Mouse (Mus musculus) kidney, embryonic 14.5 days (tissue): ENCODE measurements around the gene Kalrn. TPM values are rescaled to one million over a fixed set of nuclear protein-coding genes. Genes with fewer than 3 reads are reported as not detected.

ENCODE experiments used
- ATAC-seq: fragments of 200-750 bp; cut with Nextera tagmentation; 2 replicates; pipeline ENCODE4 v1.8.0; 2017; ENCODE audit warnings: moderate number of reproducible peaks, mild to moderate bottlenecking, moderate TSS enrichment, moderate library complexity; ENCODE audit not compliant: low FRiP score, low TSS enrichment
- H3K27ac ChIP-seq: fragments of 300-500 bp; sonication (generic); 2 replicates; pipeline ENCODE4 v1.5.1; 2014; ENCODE audit warnings: low read depth, mild to moderate bottlenecking, low read length, moderate library complexity, mixed read lengths
- H3K27me3 ChIP-seq: fragments of 300-500 bp; sonication (generic); 2 replicates; pipeline ENCODE4 v1.6.1; 2014; ENCODE audit warnings: mild to moderate bottlenecking, low read length; ENCODE audit not compliant: control insufficient read depth, insufficient read depth
- H3K36me3 ChIP-seq: fragments of 300-500 bp; sonication (generic); 2 replicates; pipeline ENCODE4 v1.6.1; 2014; ENCODE audit warnings: low read length, mixed read lengths; ENCODE audit not compliant: control insufficient read depth, insufficient read depth
- H3K4me1 ChIP-seq: fragments of 300-500 bp; sonication (generic); 2 replicates; pipeline ENCODE4 v1.6.1; 2014; ENCODE audit warnings: low read length, mixed read lengths; ENCODE audit not compliant: control insufficient read depth, insufficient read depth
- H3K4me2 ChIP-seq: fragments of 300-500 bp; sonication (generic); replicated peaks from 2 replicates; pipeline ENCODE4 v1.6.1; 2014; ENCODE audit warnings: low read depth, mild to moderate bottlenecking, low read length
- H3K4me3 ChIP-seq: fragments of 300-500 bp; sonication (generic); 2 replicates; pipeline ENCODE4 v1.5.1; 2014; ENCODE audit warnings: mild to moderate bottlenecking, low read length
- H3K9ac ChIP-seq: fragments of 300-500 bp; sonication (generic); 2 replicates; pipeline ENCODE4 v1.6.1; 2014; ENCODE audit warnings: low read depth, mild to moderate bottlenecking, low read length, moderate library complexity
- H3K9me3 ChIP-seq: fragments of 300-500 bp; sonication (generic); 2 replicates; pipeline ENCODE4 v1.6.1; 2016; ENCODE audit warnings: low read length; ENCODE audit not compliant: control insufficient read depth
- WGBS: fragments of 180-500 bp; shearing (Covaris S2); extraction: QIAGEN DNeasy Blood & Tissue Kit; methylation state at CpG from one replicate; pipeline ENCODE4 v1.1.7; 2014; 5-methylcytosine and 5-hydroxymethylcytosine counted together
- polyA plus RNA-seq: library from polyadenylated mRNA; unstranded; fragments of >200 nt; fragmentation: Nextera tagmentation; extraction: Ambion mirVana; gene quantifications from 2 replicates; pipeline ENCODE4 v1.2.1, GENCODE M21; 2014

Gene Kalrn
- polyA plus RNA-seq, 1 experiment from 2014 or later = 16.0 TPM

DNA sequence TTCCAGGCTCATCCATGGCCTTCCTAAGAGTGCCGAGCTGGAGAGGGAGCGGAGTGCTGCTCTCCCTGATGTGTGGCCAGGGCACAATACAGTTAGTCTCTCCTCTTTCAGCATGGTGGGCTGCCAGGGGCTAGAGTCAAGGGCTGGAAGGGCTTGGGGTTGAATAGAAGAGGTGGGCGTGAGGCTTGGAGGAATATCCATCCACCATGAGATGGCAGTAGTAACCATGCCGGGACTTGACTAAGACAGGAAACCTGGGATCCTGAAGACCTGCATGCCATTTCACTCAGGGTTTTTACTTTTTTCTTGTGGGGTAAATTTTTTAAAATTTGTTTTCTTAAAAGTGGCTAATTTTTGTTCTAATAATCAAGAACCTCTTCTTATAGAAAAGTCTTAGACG, 365.4 kb downstream of the Kalrn start:
- WGBS = 83% methylated on average over 5 of the region's 5 CpGs
- no peak overlapping the region for H3K27ac ChIP-seq
- no peak overlapping the region for H3K9ac ChIP-seq
- H3K27me3 ChIP-seq = no peaks in the 10 kb centered on the region
- no peak for ATAC-seq
- no peaks in the 10 kb centered on the region for H3K9me3 ChIP-seq
- H3K36me3 ChIP-seq = peaks cover 20% of the 10 kb centered on the region; the same call in 1 of the 2 replicates
- H3K4me2 ChIP-seq = no peak overlapping the region
- H3K4me3 ChIP-seq = no peak overlapping the region
- H3K4me1 ChIP-seq = no peaks in the 10 kb centered on the region

DNA sequence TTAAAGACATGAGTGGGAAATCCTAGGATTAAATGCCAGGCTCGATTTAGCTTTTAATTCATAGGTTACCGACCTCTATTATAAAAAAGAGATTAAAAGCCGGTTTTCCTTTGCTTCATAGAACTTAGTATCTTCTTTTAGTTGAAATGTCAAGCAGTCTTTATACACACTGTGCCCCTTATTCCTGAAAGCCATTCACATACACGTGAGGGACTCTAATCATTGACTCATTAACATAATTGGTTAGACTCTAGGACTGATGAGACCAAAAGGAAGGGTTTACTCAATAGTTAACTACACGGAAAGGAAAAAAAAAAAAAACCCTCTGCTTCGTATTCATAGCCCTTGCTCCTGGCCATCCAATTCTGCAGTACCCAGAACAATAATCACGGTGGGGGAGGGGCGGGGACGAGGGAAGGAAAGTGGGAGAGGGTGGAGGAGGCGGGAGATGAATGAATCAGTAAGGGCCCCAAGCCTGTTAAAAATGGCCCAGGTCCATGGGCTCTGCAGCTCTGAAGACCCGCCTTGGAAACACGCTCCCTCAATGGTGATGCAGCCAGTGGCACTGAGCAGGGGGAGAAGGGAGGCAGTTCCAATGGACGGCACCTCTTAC, 368.7 kb downstream of the Kalrn start:
- H3K4me1 ChIP-seq = no peaks in the 10 kb centered on the region
- ATAC-seq = no peak

DNA sequence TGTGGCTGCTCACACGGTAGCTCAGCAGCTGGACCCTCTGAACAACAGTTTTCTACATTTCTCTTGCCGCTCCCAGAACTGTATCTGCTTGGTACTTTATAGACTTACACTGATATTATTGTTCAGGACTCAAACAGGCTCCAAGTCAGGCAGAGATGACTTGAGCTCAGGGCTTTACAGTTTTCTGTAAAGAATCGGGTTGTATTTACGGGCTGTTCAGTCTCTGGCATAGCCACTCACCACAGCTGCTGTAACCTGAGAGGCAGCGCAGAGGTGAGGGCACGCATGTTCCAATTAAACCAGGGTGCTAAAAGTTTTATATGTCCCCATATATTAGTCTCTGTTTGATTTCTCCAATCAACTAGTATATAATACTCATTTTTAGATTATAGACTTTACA, 373.8 kb downstream of the Kalrn start:
- WGBS = 50% methylated on average over 6 of the region's 6 CpGs
- no peaks in the 10 kb centered on the region for H3K4me1 ChIP-seq
- H3K27me3 ChIP-seq = no peaks in the 10 kb centered on the region
- H3K36me3 ChIP-seq = peaks cover 18% of the 10 kb centered on the region; the same call in 1 of the 2 replicates
- no peak overlapping the region for H3K9ac ChIP-seq
- no peak overlapping the region for H3K4me2 ChIP-seq
- H3K4me3 ChIP-seq = no peak overlapping the region
- no peak overlapping the region for H3K27ac ChIP-seq
- no peak for ATAC-seq
- H3K9me3 ChIP-seq = no peaks in the 10 kb centered on the region

More for the DNA sequence above, 368.7 kb downstream of the Kalrn start:
- Histone ChIP-seq H3K9me3 (no peaks in the 10 kb centered on the region), H3K9ac (no peak overlapping the region), H3K4me2 (no peak overlapping the region), H3K27ac (no peak overlapping the region), H3K36me3 (peaks cover 17% of the 10 kb centered on the region; the same call in 1 of the 2 replicates), H3K27me3 (no peaks in the 10 kb centered on the region), H3K4me3 (no peak overlapping the region)
- WGBS = 84% methylated on average over 13 of the region's 13 CpGs

DNA sequence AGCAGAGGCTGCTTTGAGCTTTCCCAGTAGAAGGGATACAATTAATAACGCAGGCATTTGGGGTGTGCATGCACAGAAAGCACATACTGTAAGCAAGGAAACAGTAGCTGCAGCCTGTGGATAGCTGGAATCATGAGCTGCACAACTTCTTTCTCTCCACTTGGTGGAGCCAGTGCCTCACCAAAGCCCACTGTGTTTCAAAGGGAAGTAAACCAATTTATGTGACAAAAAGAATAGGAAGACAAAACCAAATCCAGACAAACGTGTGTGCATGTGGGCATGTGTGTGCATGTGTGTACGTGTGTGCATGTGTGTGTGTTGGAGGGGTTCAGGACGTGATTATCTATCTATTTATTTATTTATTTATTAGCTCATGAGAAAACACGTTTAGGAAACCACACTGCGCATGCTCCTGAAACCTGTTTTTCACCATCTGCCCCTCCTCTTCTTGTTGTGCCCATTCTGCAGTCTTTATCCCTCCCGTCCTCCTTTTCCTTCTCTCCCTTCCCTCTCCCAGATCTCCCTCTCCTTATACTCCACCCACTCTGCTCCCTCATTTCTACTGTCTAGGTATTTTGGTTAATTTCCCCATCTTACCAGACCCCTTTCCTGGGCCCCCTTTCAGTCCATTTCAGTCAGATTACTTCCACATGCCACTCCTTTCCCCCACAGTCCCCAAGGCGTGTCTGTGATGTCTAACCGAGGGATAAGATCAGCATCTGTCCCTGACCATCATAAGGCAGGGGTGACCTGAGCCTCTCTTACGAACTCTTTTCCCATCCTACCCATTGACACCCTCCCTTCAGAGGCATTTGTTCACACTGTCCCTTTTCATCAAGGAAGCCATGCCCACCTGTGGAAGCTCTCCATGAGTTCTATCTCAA, 380.1 kb downstream of the Kalrn start:
- Histone ChIP-seq H3K4me2 (no peak overlapping the region), H3K27ac (no peak overlapping the region), H3K9me3 (no peaks in the 10 kb centered on the region), H3K4me1 (no peaks in the 10 kb centered on the region), H3K4me3 (no peak overlapping the region), H3K36me3 (peaks cover 8% of the 10 kb centered on the region; the same call in 1 of the 2 replicates), H3K27me3 (no peaks in the 10 kb centered on the region), H3K9ac (no peak overlapping the region)
- ATAC-seq = no peak
- WGBS = 57% methylated on average over 10 of the region's 10 CpGs

DNA sequence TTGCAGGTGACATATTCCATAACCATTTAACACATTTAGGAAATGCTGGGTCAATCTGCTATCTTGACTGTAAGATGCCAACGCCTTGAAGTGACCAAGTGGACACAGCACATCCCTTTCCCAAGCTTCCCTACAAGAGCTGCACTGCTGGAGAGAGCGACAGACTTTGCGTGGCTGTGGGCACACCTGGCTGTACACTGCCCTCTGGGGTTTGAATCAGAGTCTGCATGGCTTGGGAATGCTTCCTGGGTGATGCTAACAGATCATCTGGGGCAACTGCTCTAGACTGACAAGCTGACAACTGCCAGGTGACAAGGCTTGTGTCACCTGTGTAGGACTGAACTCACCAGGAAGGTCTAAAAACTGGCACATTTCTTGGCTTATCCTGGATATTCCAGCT, 388.6 kb downstream of the Kalrn start:
- Histone ChIP-seq H3K4me3 (no peak overlapping the region), H3K4me2 (no peak overlapping the region), H3K9ac (no peak overlapping the region), H3K4me1 (no peaks in the 10 kb centered on the region), H3K36me3 (no peaks in the 10 kb centered on the region), H3K27me3 (no peaks in the 10 kb centered on the region), H3K27ac (no peak overlapping the region), H3K9me3 (no peaks in the 10 kb centered on the region)
- WGBS = 78% methylated on average over 3 of the region's 3 CpGs
- no peak for ATAC-seq

DNA sequence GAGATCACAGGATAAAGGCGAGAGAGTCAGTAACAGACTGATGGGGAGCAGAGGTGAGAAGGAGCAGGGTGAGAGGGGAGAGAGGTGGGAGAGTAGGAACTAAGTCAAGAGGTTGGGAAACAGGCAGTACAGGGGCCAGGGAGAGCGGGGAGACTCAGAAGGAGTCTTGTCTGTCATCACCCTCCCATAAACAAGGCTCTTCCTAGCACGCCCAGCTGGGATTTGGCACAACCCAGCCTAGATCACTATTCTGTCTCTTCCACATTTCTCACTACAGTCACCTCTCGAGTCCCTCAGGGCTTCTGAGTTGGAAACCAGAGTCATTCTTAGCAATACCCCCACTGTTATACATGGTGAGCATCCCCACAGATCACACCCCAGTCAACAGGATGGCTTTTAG, 390.1 kb downstream of the Kalrn start:
- no peak overlapping the region for H3K9ac ChIP-seq
- H3K4me1 ChIP-seq = no peaks in the 10 kb centered on the region
- H3K27ac ChIP-seq = no peak overlapping the region
- WGBS = 80% methylated on average over 4 of the region's 4 CpGs
- no peak overlapping the region for H3K4me2 ChIP-seq
- ATAC-seq = no peak
- H3K4me3 ChIP-seq = no peak overlapping the region
- no peaks in the 10 kb centered on the region; the same call in 1 of the 2 replicates for H3K36me3 ChIP-seq
- no peaks in the 10 kb centered on the region for H3K9me3 ChIP-seq
- H3K27me3 ChIP-seq = no peaks in the 10 kb centered on the region

DNA sequence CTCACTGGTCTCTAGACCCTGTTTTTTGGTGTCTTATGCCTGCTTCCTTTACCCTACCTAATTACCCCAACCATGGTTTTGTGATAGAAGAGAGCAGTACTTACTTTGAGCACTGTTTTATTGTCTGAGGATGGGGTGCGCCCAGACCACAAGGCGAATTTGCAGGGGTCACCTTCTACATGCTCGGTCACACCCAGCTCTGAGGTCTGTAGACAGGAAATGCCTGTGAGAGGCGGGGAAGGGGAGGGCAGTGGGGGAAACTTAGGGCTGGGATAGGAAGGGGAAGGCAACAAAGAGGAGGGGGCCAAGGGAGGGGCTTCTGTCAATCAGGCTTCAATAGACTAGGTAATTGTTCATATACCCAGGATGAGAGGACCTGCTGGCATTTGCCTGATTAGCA, 397.7 kb downstream of the Kalrn start:
- H3K27ac ChIP-seq = no peak overlapping the region
- peaks cover 42% of the 10 kb centered on the region for H3K36me3 ChIP-seq
- H3K9me3 ChIP-seq = no peaks in the 10 kb centered on the region

DNA sequence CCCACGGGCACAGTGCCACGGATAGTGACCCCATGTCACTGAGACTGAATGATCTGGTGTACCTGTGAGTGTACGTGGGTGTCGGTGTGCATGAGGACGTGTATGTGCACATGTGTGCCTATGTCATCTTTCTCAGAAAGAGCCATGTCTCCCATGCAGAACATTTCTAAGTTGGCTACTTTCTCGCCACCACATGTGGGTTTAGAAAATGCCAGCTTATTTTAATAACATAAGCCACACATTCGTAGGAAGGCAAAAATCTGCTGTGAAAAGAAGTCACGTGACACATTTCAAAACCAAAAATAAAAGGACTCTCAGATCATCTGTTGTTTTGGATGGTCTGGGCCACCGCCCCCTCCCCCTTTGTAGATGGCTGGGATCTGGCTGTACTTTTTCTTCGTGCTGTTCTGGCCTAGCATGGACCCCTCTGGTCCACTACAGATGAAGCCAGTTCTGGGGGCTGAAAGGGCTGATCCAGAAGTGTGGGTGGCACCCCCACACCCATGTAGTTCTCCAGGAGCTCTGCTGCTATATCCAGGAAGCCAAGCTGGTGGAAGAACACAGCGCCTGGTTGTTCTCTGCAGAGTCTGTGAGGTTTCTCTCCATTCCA, 400.7 kb downstream of the Kalrn start:
- no peak overlapping the region for H3K4me3 ChIP-seq
- H3K9me3 ChIP-seq = no peaks in the 10 kb centered on the region
- ATAC-seq = no peak
- no peaks in the 10 kb centered on the region for H3K4me1 ChIP-seq
- H3K27ac ChIP-seq = no peak overlapping the region
- WGBS = 92% methylated on average over 11 of the region's 11 CpGs
- no peak overlapping the region for H3K9ac ChIP-seq
- H3K27me3 ChIP-seq = no peaks in the 10 kb centered on the region
- no peak overlapping the region for H3K4me2 ChIP-seq
- H3K36me3 ChIP-seq = peaks cover 46% of the 10 kb centered on the region

More for the DNA sequence above, 397.7 kb downstream of the Kalrn start:
- H3K9ac ChIP-seq = no peak overlapping the region
- no peak overlapping the region for H3K4me2 ChIP-seq
- WGBS = 88% methylated on average over 4 of the region's 4 CpGs
- no peaks in the 10 kb centered on the region for H3K4me1 ChIP-seq
- H3K4me3 ChIP-seq = no peak overlapping the region
- H3K27me3 ChIP-seq = no peaks in the 10 kb centered on the region
- ATAC-seq = no peak

DNA sequence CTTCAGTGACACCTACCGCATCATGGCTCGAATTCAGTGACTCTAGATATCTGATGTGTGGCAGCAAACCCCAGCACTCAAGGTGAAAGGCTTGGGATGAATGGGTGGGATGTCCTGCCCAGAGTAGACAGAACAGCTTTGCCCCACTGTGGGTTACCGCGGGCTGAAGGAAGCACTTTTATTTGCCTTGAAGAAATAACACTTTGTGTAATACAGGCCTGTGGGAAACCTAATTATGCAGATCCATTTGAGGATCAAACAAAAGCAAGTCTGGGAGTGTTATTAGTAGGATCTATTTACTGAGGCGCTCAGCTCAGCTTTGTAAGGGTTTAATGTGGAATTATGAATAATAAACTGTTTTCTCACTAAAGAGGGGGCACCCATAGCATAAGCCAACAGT, 406.3 kb downstream of the Kalrn start:
- no peak for ATAC-seq
- H3K4me2 ChIP-seq = no peak overlapping the region
- H3K36me3 ChIP-seq = peaks cover 14% of the 10 kb centered on the region
- 90% methylated on average over 5 of the region's 5 CpGs for WGBS
- no peaks in the 10 kb centered on the region for H3K9me3 ChIP-seq
- no peaks in the 10 kb centered on the region for H3K27me3 ChIP-seq
- no peak overlapping the region for H3K4me3 ChIP-seq
- no peaks in the 10 kb centered on the region for H3K4me1 ChIP-seq
- H3K9ac ChIP-seq = no peak overlapping the region
- H3K27ac ChIP-seq = no peak overlapping the region
